Mouse (Mus musculus): ENCODE measurements around the gene Gbf1. TPM values are rescaled to one million over a fixed set of nuclear protein-coding genes. Genes with fewer than 3 reads are reported as not detected.

The Gbf1 gene
- polyA plus RNA-seq, 2 experiments from 2014 or later = 23.8 to 33.5 TPM

GRCm38 (mm10) chr19:46303251-46304215 is 151.2 kb downstream of the Gbf1 start:
- ATAC-seq = no peak

- peak; percentile 76 for ATAC-seq
Observed at GRCm38 (mm10) chr19:46304216-46304841, 152.0 kb downstream of the Gbf1 start, which contains the start of gene Nfkb2. Nfkb2 (plus strand) TSS chr19:46304320.

GRCm38 (mm10) chr19:46304908-46305333 is 152.6 kb downstream of the Gbf1 start:
- ATAC-seq = peak; percentile 42

- ATAC-seq = peak; percentile 62
Observed at GRCm38 (mm10) chr19:46305432-46306267, 153.3 kb downstream of the Gbf1 start.

- ATAC-seq = no peak
Observed at GRCm38 (mm10) chr19:46306268-46306610, 153.9 kb downstream of the Gbf1 start.

GRCm38 (mm10) chr19:46306751-46307289 is 154.5 kb downstream of the Gbf1 start:
- ATAC-seq = no peak

GRCm38 (mm10) chr19:46307781-46308180 is 155.5 kb downstream of the Gbf1 start:
- ATAC-seq = no peak

GRCm38 (mm10) chr19:46308303-46308702 is 156.0 kb downstream of the Gbf1 start:
- ATAC-seq = no peak

GRCm38 (mm10) chr19:46308706-46309435 is 156.6 kb downstream of the Gbf1 start:
- peak; percentile 13 for ATAC-seq

- no peak for ATAC-seq
Observed at GRCm38 (mm10) chr19:46309651-46310305, 157.5 kb downstream of the Gbf1 start.

- no peak for ATAC-seq
Observed at GRCm38 (mm10) chr19:46310312-46310865, 158.1 kb downstream of the Gbf1 start.

GRCm38 (mm10) chr19:46311341-46311740 is 159.0 kb downstream of the Gbf1 start:
- ATAC-seq = no peak

GRCm38 (mm10) chr19:46312566-46312965 is 160.3 kb downstream of the Gbf1 start:
- no peak for ATAC-seq

- no peak for ATAC-seq
Observed at GRCm38 (mm10) chr19:46313116-46313515, 160.8 kb downstream of the Gbf1 start.

- ATAC-seq = no peak
Observed at GRCm38 (mm10) chr19:46313591-46313990, 161.3 kb downstream of the Gbf1 start.

GRCm38 (mm10) chr19:46314151-46314601 is 161.9 kb downstream of the Gbf1 start:
- no peak for ATAC-seq

- no peak for ATAC-seq
Observed at GRCm38 (mm10) chr19:46314872-46315742, 162.8 kb downstream of the Gbf1 start.

- no peak for ATAC-seq
Observed at GRCm38 (mm10) chr19:46315752-46316610, 163.7 kb downstream of the Gbf1 start.
